Mouse (Mus musculus): ENCODE results near the gene Vmn1r230. TPM values are rescaled to one million over a fixed set of nuclear protein-coding genes. Genes with fewer than 3 reads are reported as not detected.

Vmn1r230 gene
- not detected in 2 replicates for polyA plus RNA-seq (2016; fragmentation: Nextera tagmentation; extraction: Ambion mirVana)

DNA sequence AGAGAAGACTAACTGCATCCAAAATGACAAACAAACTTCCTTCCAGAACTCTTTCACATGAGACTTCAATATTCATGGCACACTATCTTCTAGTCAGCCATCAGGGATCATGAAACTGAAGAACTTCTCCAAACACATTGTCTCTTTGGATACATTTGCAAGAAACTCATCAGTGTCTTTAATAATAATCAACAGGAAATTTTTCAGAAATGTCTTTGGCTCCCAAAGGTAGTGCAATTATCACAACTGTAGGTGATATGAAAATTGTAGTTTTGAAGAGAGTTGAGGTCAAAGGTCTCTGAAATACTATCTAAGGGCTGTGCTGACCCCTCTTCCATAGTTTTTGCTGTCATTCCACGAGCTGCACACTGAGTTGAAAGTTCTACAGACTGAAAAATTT is at the start of gene Vmn1r230:
Vmn1r230 (plus strand) TSS at position 301 of the 400 bp plus-strand sequence.
- H3K36me3 ChIP-seq: no peaks in the 10 kb centered on the region
- no peaks in the 10 kb centered on the region for H3K27me3 ChIP-seq (ENCODE audit: low read depth, poor library complexity, severe bottlenecking)
- no peak within 1 kb of the TSS for H3K27ac ChIP-seq (replicated peaks)
- no peak within 1 kb of the TSS for H3K4me3 ChIP-seq
- no peak for DNase-seq (ENCODE audit: low spot score)
- WGBS: 18% methylated on average over 1 of the region's 1 CpGs
- H3K9me3 ChIP-seq (replicated peaks): peaks cover 31% of the 10 kb centered on the region; the same call in 1 of the 2 replicates
- no peaks in the 10 kb centered on the region for H3K4me1 ChIP-seq

DNA sequence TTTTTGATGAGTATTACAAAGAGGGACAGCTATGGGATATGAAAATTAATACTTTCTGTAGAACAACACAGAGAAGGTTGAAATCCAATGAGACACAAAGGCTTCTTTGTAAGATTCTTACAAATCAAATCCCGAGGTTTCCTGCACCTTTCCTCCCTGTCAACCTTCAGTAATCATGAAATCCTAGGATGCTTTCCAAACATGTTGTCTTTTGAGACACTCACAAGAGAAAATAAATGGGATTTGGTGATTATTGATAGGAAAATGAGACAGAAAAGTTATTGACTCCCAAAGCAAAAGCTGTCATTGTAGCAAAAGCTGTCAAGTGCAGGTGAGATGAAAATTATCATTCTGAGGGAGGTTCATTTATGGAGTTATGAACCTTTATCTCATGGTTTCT is 29.0 kb upstream of the Vmn1r230 start, which contains the start of gene Vmn1r229:
Vmn1r229 (plus strand) TSS at position 301 of the 400 bp plus-strand sequence.
- Histone ChIP-seq H3K4me3 (no peak within 1 kb of the TSS), H3K9me3 (replicated peaks) (peaks cover 18% of the 10 kb centered on the region; the same call in 1 of the 2 replicates), H3K27me3 (ENCODE audit: low read depth, poor library complexity, severe bottlenecking) (no peaks in the 10 kb centered on the region), H3K4me1 (no peaks in the 10 kb centered on the region), H3K36me3 (no peaks in the 10 kb centered on the region), H3K27ac (replicated peaks) (no peak within 1 kb of the TSS)
- DNase-seq (ENCODE audit: low spot score): no peak
- 69% methylated on average over 1 of the region's 1 CpGs for WGBS

Other genes with a start within 250 kb of the Vmn1r230 start
- 0.04 TPM in 1 of 2 replicates, not detected in the other for gene Vmn2r110, start 244.0 kb upstream of the Vmn1r230 start, polyA plus RNA-seq (2016; fragmentation: Nextera tagmentation; extraction: Ambion mirVana)
- not detected in 2 replicates for gene Fpr-rs3, start 215.6 kb upstream of the Vmn1r230 start, polyA plus RNA-seq (2016; fragmentation: Nextera tagmentation; extraction: Ambion mirVana)
- not detected in 2 replicates for gene Vmn1r226, start 157.6 kb upstream of the Vmn1r230 start, polyA plus RNA-seq (2016; fragmentation: Nextera tagmentation; extraction: Ambion mirVana)
- gene Vmn1r227, start 110.6 kb upstream of the Vmn1r230 start, polyA plus RNA-seq (2016; fragmentation: Nextera tagmentation; extraction: Ambion mirVana): not detected in 2 replicates
- not detected in 2 replicates for gene Vmn1r228, start 54.3 kb upstream of the Vmn1r230 start, polyA plus RNA-seq (2016; fragmentation: Nextera tagmentation; extraction: Ambion mirVana)
- not detected in 2 replicates for gene Vmn1r229, start 28.9 kb upstream of the Vmn1r230 start, polyA plus RNA-seq (2016; fragmentation: Nextera tagmentation; extraction: Ambion mirVana)
- not detected in 2 replicates for gene Vmn1r231, start 64.6 kb downstream of the Vmn1r230 start, polyA plus RNA-seq (2016; fragmentation: Nextera tagmentation; extraction: Ambion mirVana)
- not detected in 2 replicates for gene Vmn1r232, start 79.3 kb downstream of the Vmn1r230 start, polyA plus RNA-seq (2016; fragmentation: Nextera tagmentation; extraction: Ambion mirVana)
- 509 and 575 TPM in 2 replicates for gene Ppp2r1a, start 104.9 kb downstream of the Vmn1r230 start, polyA plus RNA-seq (2016; fragmentation: Nextera tagmentation; extraction: Ambion mirVana)
- not detected in 2 replicates for gene Vmn1r233, start 156.0 kb downstream of the Vmn1r230 start, polyA plus RNA-seq (2016; fragmentation: Nextera tagmentation; extraction: Ambion mirVana)
- 15.4 and 17.9 TPM in 2 replicates for gene Zfp160, start 168.5 kb downstream of the Vmn1r230 start, polyA plus RNA-seq (2016; fragmentation: Nextera tagmentation; extraction: Ambion mirVana)